Mouse (Mus musculus) liver, embryonic 14 days (tissue): ENCODE measurements around the gene Fnip1. TPM values are rescaled to one million over a fixed set of nuclear protein-coding genes. Genes with fewer than 3 reads are reported as not detected.

Experiments used
- polyA plus RNA-seq: library from polyadenylated mRNA; depleted of rRNA; stranded (reverse); fragments of >200 nt; gene quantifications from 2 replicates; pipeline ENCODE4 v1.2.3, GENCODE M21; 2012; rRNA removed

Gene Fnip1
- 2.7 and 3.3 TPM in 2 replicates for polyA plus RNA-seq

GRCm38 (mm10) chr11:54437823-54438337 is at the start of gene Fnip1:
TSS of gene Fnip1 (plus strand) at chr11:54438199.

GRCm38 (mm10) chr11:54522529-54523430 is 84.8 kb downstream of the Fnip1 start, which contains the start of gene Rapgef6:
TSS of gene Rapgef6 (plus strand) at chr11:54522847.

Other genes starting within 250 kb of the Fnip1 start
- gene Csf2, start 188.5 kb upstream of the Fnip1 start, polyA plus RNA-seq = not detected in 2 replicates
- not detected in 2 replicates for gene Il3, start 170.9 kb upstream of the Fnip1 start, polyA plus RNA-seq
- 0.85 and 0.93 TPM in 2 replicates for gene Acsl6, start 134.4 kb upstream of the Fnip1 start, polyA plus RNA-seq
- not detected in 2 replicates for gene Meikin, start 67.5 kb upstream of the Fnip1 start, polyA plus RNA-seq
- gene Rapgef6, start 84.6 kb downstream of the Fnip1 start, polyA plus RNA-seq = 6.2 and 7.5 TPM in 2 replicates